Mouse (Mus musculus): Measurements from ENCODE around the gene Slc24a2.

GRCm38 (mm10) chr4:87052881-87053280, 177.4 kb downstream of the Slc24a2 start:
- TF ChIP-seq CTCF (IDR thresholded peaks at IDR 0.05; ENCODE audit: borderline replicate concordance, control insufficient read depth, extremely low read depth, insufficient read depth, low read length, poor library complexity) (no peak), POLR2A (IDR thresholded peaks at IDR 0.05; ENCODE audit: control insufficient read depth, extremely low read depth, insufficient read depth, low read length, poor library complexity) (no peak)
